Mouse (Mus musculus) midbrain, embryonic 10.5 days (tissue): Measurements from ENCODE around the gene Fam178b. TPM values are rescaled to one million over a fixed set of nuclear protein-coding genes. Genes with fewer than 3 reads are reported as not detected.

Experiments used
- DNase-seq: peaks from one replicate; pipeline ENCODE4 v3.0.0-alpha.2; 2017; ENCODE audit warnings: low spot score
- H3K27ac ChIP-seq: fragments of 300-500 bp; sonication (generic); replicated peaks from 2 replicates; pipeline ENCODE4 v1.5.1; 2016; ENCODE audit warnings: mild to moderate bottlenecking
- H3K27me3 ChIP-seq: fragments of 300-500 bp; sonication (generic); 2 replicates; pipeline ENCODE4 v1.6.1; 2016; ENCODE audit warnings: low read depth, mild to moderate bottlenecking; ENCODE audit not compliant: poor library complexity, severe bottlenecking
- H3K36me3 ChIP-seq: fragments of 300-500 bp; sonication (generic); 2 replicates; pipeline ENCODE4 v1.6.1; 2016; ENCODE audit warnings: mild to moderate bottlenecking, moderate library complexity
- H3K4me1 ChIP-seq: fragments of 300-500 bp; sonication (generic); 2 replicates; pipeline ENCODE4 v1.6.1; 2016
- H3K4me3 ChIP-seq: fragments of 300-500 bp; sonication (generic); 2 replicates; pipeline ENCODE4 v1.5.1; 2016; ENCODE audit warnings: mild to moderate bottlenecking, moderate library complexity
- H3K9me3 ChIP-seq: fragments of 300-500 bp; sonication (generic); replicated peaks from 2 replicates; pipeline ENCODE4 v1.6.1; 2016; ENCODE audit warnings: mild to moderate bottlenecking
- WGBS: fragments of 180-500 bp; shearing (Covaris S2); methylation state at CpG from one replicate; pipeline ENCODE4 v1.1.7; 2016; 5-methylcytosine and 5-hydroxymethylcytosine counted together
- microRNA-seq: library from miRNA; unstranded; fragments of <30 nt; microRNA quantifications from one replicate; pipeline ENCODE4, GENCODE M21; 2017
- polyA plus RNA-seq: library from polyadenylated mRNA; unstranded; fragments of >200 nt; fragmentation: Nextera tagmentation; extraction: Ambion mirVana; gene quantifications from 2 replicates; pipeline ENCODE4 v1.2.1, GENCODE M21; 2016

Gene Fam178b
- polyA plus RNA-seq, 1 experiment from 2014 or later, result 0.33 TPM

DNA sequence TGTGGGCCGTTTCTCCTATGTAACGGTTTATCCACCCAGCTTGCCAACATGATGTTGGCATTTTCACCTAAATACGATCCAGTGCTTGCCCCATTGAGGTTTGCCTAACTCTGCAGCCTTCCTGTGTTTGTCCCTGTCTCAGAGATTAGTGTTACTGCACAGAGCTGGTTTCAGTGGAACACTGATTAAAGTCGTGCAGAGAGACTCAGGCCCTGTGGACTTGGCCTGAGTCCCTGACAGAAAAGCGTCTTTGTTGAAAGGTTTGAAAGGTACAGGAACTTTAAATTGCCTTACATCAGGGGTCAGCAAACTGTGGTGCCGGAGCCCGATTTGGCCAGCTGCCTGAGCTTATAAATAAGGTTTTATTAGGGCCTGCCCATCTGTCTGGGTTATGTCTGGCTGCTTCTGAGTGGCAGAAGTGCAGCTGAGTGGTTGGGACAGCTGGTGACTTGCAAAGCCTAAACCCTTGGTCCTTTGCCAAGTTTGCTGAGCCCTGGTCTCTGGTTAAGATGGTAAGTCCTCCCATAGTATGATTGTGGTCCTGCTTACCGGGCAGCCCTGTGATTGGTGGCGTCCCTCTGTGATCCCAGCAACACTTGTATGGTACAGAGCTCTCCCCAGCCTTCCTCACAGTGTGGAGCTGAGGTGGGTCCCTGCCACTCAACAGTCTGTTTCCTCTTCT lies 159.5 kb downstream of the Fam178b start:
- DNase-seq, result no peak
- H3K4me3 ChIP-seq, result no peak overlapping the region
- 92% methylated on average over 9 of the region's 9 CpGs for WGBS
- peaks cover 4% of the 10 kb centered on the region; the same call in 1 of the 2 replicates for H3K4me1 ChIP-seq
- H3K9me3 ChIP-seq, result no peaks in the 10 kb centered on the region
- no peak overlapping the region for H3K27ac ChIP-seq
- H3K36me3 ChIP-seq, result peaks cover 89% of the 10 kb centered on the region
- H3K27me3 ChIP-seq, result no peaks in the 10 kb centered on the region

DNA sequence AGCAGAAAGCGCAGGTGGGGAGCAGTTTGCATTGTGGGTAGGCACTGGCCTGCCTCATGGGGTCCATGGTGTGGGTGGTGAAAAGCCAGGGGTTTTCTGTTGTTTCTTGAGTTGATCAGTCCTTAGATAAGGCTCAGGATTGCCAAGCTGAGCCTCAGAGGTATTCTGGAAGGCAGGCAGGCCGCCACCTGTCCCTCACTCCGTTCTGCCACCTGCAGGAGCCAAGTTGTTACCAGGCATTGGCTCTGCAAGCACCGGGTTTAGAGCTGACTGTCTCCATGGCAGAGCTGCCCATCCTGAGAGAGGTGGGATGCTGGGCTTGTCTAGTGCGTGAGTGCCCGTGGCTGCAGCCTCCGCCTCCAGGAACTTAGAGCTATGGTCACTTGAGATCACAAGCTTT lies 160.8 kb downstream of the Fam178b start:
- H3K27me3 ChIP-seq, result no peaks in the 10 kb centered on the region
- H3K9me3 ChIP-seq, result no peaks in the 10 kb centered on the region
- no peak overlapping the region for H3K4me3 ChIP-seq
- H3K27ac ChIP-seq, result no peak overlapping the region
- WGBS, result 90% methylated on average over 7 of the region's 7 CpGs
- DNase-seq, result no peak
- no peaks in the 10 kb centered on the region for H3K4me1 ChIP-seq
- peaks cover 99% of the 10 kb centered on the region for H3K36me3 ChIP-seq

DNA sequence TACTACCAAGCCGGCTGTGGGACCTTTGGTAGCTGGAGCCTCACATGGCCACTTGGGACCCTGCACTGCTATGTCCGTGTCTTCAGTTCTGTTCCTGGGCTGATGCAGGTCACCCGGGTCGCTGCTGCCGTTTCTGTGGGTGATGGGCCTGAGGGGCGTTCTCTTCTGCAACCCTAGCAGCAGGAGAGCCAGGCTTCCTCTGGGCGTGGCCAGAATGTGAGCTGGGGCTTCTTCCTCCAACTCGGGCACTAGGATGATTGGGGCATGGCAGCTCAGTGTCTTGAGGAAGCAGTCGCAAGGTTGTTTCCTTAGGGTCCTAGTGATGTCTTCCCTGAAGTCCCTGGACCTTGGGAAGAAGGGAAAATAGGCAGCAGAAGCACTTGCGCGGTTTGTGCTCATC lies 163.4 kb downstream of the Fam178b start:
- Histone ChIP-seq H3K27me3 (no peaks in the 10 kb centered on the region), H3K9me3 (no peaks in the 10 kb centered on the region), H3K4me1 (peaks cover 9% of the 10 kb centered on the region), H3K36me3 (peaks cover 96% of the 10 kb centered on the region), H3K4me3 (no peak overlapping the region), H3K27ac (no peak overlapping the region)
- no peak for DNase-seq
- 89% methylated on average over 11 of the region's 11 CpGs for WGBS

DNA sequence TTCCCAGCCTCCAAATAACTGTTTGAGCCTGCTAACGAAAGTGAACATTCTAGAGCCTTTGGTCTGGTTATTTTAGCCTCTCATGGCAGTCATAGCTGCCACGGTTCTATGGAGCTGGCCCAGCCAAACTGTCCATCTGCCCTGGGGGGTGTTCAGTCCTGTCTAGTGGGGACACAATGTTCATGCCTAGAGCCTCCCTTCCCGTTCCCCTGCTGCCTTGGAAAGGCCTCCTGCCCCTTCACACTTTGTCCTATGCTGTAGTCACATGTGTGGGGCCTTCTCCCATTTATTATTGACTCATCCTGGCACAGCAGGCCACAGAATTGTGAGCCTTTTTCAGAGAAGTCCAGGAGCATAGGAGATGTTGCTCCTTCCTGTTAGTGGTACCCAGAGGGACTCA lies 164.7 kb downstream of the Fam178b start:
- H3K4me3 ChIP-seq, result no peak overlapping the region
- H3K27ac ChIP-seq, result no peak overlapping the region
- H3K9me3 ChIP-seq, result no peaks in the 10 kb centered on the region
- H3K4me1 ChIP-seq, result peaks cover 22% of the 10 kb centered on the region
- WGBS, result 88% methylated on average over 3 of the region's 3 CpGs
- peaks cover 90% of the 10 kb centered on the region for H3K36me3 ChIP-seq
- no peak for DNase-seq
- H3K27me3 ChIP-seq, result no peaks in the 10 kb centered on the region

DNA sequence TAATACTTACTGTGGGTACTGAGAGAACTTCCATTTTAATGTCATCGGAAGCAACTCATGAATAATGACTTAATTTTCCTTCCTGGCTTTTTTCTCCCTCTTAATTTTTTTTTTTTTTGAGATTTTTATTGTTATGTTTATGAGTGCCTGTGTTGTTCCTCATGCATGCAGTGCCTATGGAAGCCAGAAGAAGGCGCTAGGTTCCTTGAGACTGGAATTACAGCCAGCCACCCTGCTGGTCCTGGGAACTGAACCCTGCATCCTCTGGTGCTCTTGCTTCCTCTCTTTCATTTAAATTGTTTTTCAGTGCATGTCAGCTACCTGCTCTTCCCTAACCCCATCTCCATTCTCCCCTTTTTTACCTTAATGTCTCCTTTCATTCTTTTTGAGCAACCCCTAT lies 169.3 kb downstream of the Fam178b start:
- peak overlapping the region; percentile 97 for H3K4me3 ChIP-seq
- H3K36me3 ChIP-seq, result peaks cover 45% of the 10 kb centered on the region
- peak; percentile 35 for DNase-seq
- peaks cover 31% of the 10 kb centered on the region for H3K4me1 ChIP-seq
- no peaks in the 10 kb centered on the region for H3K27me3 ChIP-seq
- no peaks in the 10 kb centered on the region for H3K9me3 ChIP-seq
- 43% methylated on average over 2 of the region's 2 CpGs for WGBS
- H3K27ac ChIP-seq, result no peak overlapping the region

DNA sequence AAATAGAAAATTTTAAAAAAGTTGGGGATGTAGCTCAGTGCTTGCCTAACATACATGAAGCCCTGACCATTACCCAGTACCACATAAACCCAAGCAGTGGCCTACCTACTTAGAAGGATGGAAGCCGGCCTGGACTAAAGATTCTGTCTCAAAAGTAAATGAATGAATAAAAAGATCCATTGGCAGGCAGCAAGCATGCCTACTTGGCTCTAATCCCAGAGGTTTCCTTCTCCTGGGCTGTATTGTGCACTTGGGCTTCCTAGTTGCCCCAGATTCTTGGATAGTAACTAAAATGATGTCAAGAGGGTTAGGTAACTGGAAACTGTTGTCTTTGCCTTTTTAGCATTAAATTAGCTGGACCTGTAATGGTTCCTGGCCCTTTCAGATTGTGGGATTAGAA lies 169.7 kb downstream of the Fam178b start:
- peaks cover 31% of the 10 kb centered on the region for H3K4me1 ChIP-seq
- H3K27ac ChIP-seq, result peak overlapping the region; percentile 94
- WGBS, result 9% methylated on average over 1 of the region's 1 CpGs
- peak overlapping the region; percentile 97 for H3K4me3 ChIP-seq
- DNase-seq, result no peak
- H3K9me3 ChIP-seq, result no peaks in the 10 kb centered on the region
- H3K36me3 ChIP-seq, result peaks cover 41% of the 10 kb centered on the region
- H3K27me3 ChIP-seq, result no peaks in the 10 kb centered on the region

DNA sequence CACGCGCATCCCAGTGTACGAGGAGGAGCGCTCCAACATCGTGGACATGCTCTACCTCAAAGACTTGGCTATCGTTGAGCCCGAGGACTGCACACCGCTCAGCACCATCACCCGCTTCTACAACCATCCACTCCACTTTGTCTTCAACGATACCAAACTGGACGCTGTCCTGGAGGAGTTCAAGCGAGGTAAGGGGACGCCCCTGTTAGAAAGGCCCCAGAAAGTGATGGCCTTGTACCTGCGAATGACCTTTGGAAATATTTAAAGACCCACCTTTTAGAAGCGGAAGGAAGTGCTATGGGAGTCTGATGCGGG lies 170.1 kb downstream of the Fam178b start:
- H3K4me3 ChIP-seq, result peak overlapping the region; percentile 97
- H3K27ac ChIP-seq, result peak overlapping the region; percentile 94
- no peak for DNase-seq
- peaks cover 31% of the 10 kb centered on the region for H3K4me1 ChIP-seq
- under 1% methylated on average over 16 of the region's 16 CpGs for WGBS
- no peaks in the 10 kb centered on the region for H3K9me3 ChIP-seq
- H3K36me3 ChIP-seq, result peaks cover 37% of the 10 kb centered on the region
- H3K27me3 ChIP-seq, result no peaks in the 10 kb centered on the region

Small RNA genes lying within 50 kb of the gene (microRNA-seq; reads per million reads assigned to microRNA genes)
- gene Gm24133, result not detected

Other genes with a start within 250 kb of the Fam178b start
- 63.5 and 69.9 TPM in 2 replicates for gene Lman2l, start 237.9 kb downstream of the Fam178b start, polyA plus RNA-seq
- 15.5 and 15.6 TPM in 2 replicates for gene Cnnm4, start 211.6 kb downstream of the Fam178b start, polyA plus RNA-seq
- gene Cnnm3, start 171.3 kb downstream of the Fam178b start, polyA plus RNA-seq, result 2.6 and 3.1 TPM in 2 replicates
- 16.3 and 17.4 TPM in 2 replicates for gene Ankrd23, start 146.3 kb downstream of the Fam178b start, polyA plus RNA-seq
- gene Gm42417, start 143.8 kb downstream of the Fam178b start, polyA plus RNA-seq, result 0.69 TPM in 1 of 2 replicates, not detected in the other
- 17.8 and 21.2 TPM in 2 replicates for gene Ankrd39, start 135.7 kb downstream of the Fam178b start, polyA plus RNA-seq
- gene Sema4c, start 124.8 kb downstream of the Fam178b start, polyA plus RNA-seq, result 20.8 and 26.3 TPM in 2 replicates
- gene Cox5b, start 8.3 kb upstream of the Fam178b start, polyA plus RNA-seq, result 531 and 539 TPM in 2 replicates
- gene 4933424G06Rik, start 27.0 kb upstream of the Fam178b start, polyA plus RNA-seq, result 0.10 and 0.24 TPM in 2 replicates
- gene Actr1b, start 31.2 kb upstream of the Fam178b start, polyA plus RNA-seq, result 142 and 145 TPM in 2 replicates
- gene Zap70, start 78.6 kb upstream of the Fam178b start, polyA plus RNA-seq, result 0.26 and 0.43 TPM in 2 replicates